Mouse (Mus musculus) midbrain, embryonic 15.5 days (tissue): ENCODE data around the gene Nacc2. TPM values are rescaled to one million over a fixed set of nuclear protein-coding genes. Genes with fewer than 3 reads are reported as not detected.
A peak's percentile ranks its signal among the peaks of the same experiment; 100 is the strongest.

Experiments used
- ATAC-seq: fragments of 200-750 bp; cut with Nextera tagmentation; replicated peaks from 2 replicates; pipeline ENCODE4 v1.8.0; 2017; ENCODE audit warnings: moderate TSS enrichment
- H3K27ac ChIP-seq: fragments of 300-500 bp; sonication (generic); 2 replicates; pipeline ENCODE4 v1.5.1; 2015; ENCODE audit warnings: mild to moderate bottlenecking, inconsistent platforms
- H3K27me3 ChIP-seq: fragments of 300-500 bp; sonication (generic); replicated peaks from 2 replicates; pipeline ENCODE4 v1.6.1; 2015; ENCODE audit warnings: inconsistent platforms
- H3K36me3 ChIP-seq: fragments of 300-500 bp; sonication (generic); replicated peaks from 2 replicates; pipeline ENCODE4 v1.6.1; 2015; ENCODE audit warnings: inconsistent platforms
- H3K4me1 ChIP-seq: fragments of 300-500 bp; sonication (generic); 2 replicates; pipeline ENCODE4 v1.6.1; 2015; ENCODE audit warnings: inconsistent platforms
- H3K4me2 ChIP-seq: fragments of 300-500 bp; sonication (generic); 2 replicates; pipeline ENCODE4 v1.6.1; 2015; ENCODE audit warnings: inconsistent platforms, mild to moderate bottlenecking, moderate library complexity
- H3K4me3 ChIP-seq: fragments of 300-500 bp; sonication (generic); 2 replicates; pipeline ENCODE4 v1.5.1; 2015; ENCODE audit warnings: mild to moderate bottlenecking, inconsistent platforms
- H3K9ac ChIP-seq: fragments of 300-500 bp; sonication (generic); 2 replicates; pipeline ENCODE4 v1.6.1; 2015; ENCODE audit warnings: mild to moderate bottlenecking, inconsistent platforms
- H3K9me3 ChIP-seq: fragments of 300-500 bp; sonication (generic); 2 replicates; pipeline ENCODE4 v1.6.1; 2016; ENCODE audit warnings: inconsistent platforms
- WGBS: fragments of 180-500 bp; shearing (Covaris S2); methylation state at CpG from one replicate; pipeline ENCODE4 v1.1.7; 2015; ENCODE audit warnings: mixed read lengths; 5-methylcytosine and 5-hydroxymethylcytosine counted together
- polyA plus RNA-seq: library from polyadenylated mRNA; unstranded; fragments of >200 nt; fragmentation: Nextera tagmentation; extraction: Ambion mirVana; gene quantifications from 2 replicates; pipeline ENCODE4 v1.2.1, GENCODE M21; 2015

Nacc2 gene
- polyA plus RNA-seq, 1 experiment from 2014 or later = 14.3 TPM

- H3K9me3 ChIP-seq = no peaks in the 10 kb centered on the region
These were observed 85.6 kb downstream of the Nacc2 start for GRCm38 (mm10) chr2:26037386-26037785.

GRCm38 (mm10) chr2:26034344-26035050, 88.5 kb downstream of the Nacc2 start:
- no peak overlapping the region for H3K4me2 ChIP-seq
- no peaks in the 10 kb centered on the region for H3K4me1 ChIP-seq
- H3K27me3 ChIP-seq = no peaks in the 10 kb centered on the region
- H3K4me3 ChIP-seq = no peak overlapping the region
- H3K36me3 ChIP-seq = no peaks in the 10 kb centered on the region
- H3K9me3 ChIP-seq = no peaks in the 10 kb centered on the region
- no peak for ATAC-seq
- no peak overlapping the region for H3K27ac ChIP-seq
- WGBS = 84% methylated on average over 15 of the region's 15 CpGs
- no peak overlapping the region for H3K9ac ChIP-seq

More at GRCm38 (mm10) chr2:26037386-26037785, 85.6 kb downstream of the Nacc2 start:
- Histone ChIP-seq H3K9ac (no peak overlapping the region), H3K4me2 (no peak overlapping the region), H3K27me3 (no peaks in the 10 kb centered on the region), H3K4me3 (no peak overlapping the region), H3K27ac (no peak overlapping the region), H3K36me3 (no peaks in the 10 kb centered on the region), H3K4me1 (0 out of 2 replicates have a peak, but pooled peaks cover 3% of the 10 kb centered on the region)
- no peak for ATAC-seq
- 70% methylated on average over 6 of the region's 6 CpGs for WGBS

- Histone ChIP-seq H3K9ac (no peak overlapping the region), H3K4me1 (0 out of 2 replicates have a peak, but pooled peaks cover 2% of the 10 kb centered on the region), H3K27ac (no peak overlapping the region), H3K9me3 (no peaks in the 10 kb centered on the region), H3K4me2 (no peak overlapping the region), H3K27me3 (no peaks in the 10 kb centered on the region; the same call in 1 of the 2 replicates), H3K36me3 (no peaks in the 10 kb centered on the region), H3K4me3 (no peak overlapping the region)
- no peak for ATAC-seq
- 56% methylated on average over 3 of the region's 3 CpGs for WGBS
These were observed 92.7 kb downstream of the Nacc2 start for GRCm38 (mm10) chr2:26030288-26030687.

- no peak for ATAC-seq
- H3K9ac ChIP-seq = no peak overlapping the region
- H3K4me3 ChIP-seq = no peak overlapping the region
- no peaks in the 10 kb centered on the region for H3K36me3 ChIP-seq
- H3K4me2 ChIP-seq = no peak overlapping the region
- 31% methylated on average over 4 of the region's 4 CpGs for WGBS
- H3K27ac ChIP-seq = no peak overlapping the region
- H3K9me3 ChIP-seq = no peaks in the 10 kb centered on the region
- peaks cover 21% of the 10 kb centered on the region for H3K4me1 ChIP-seq
- H3K27me3 ChIP-seq = no peaks in the 10 kb centered on the region; the same call in 1 of the 2 replicates
These were observed 98.6 kb downstream of the Nacc2 start for GRCm38 (mm10) chr2:26024138-26025075.

- no peak overlapping the region for H3K4me2 ChIP-seq
- 74% methylated on average over 1 of the region's 1 CpGs for WGBS
- no peak overlapping the region for H3K9ac ChIP-seq
- H3K4me3 ChIP-seq = no peak overlapping the region
- no peaks in the 10 kb centered on the region for H3K27me3 ChIP-seq
- no peak overlapping the region for H3K27ac ChIP-seq
- H3K36me3 ChIP-seq = no peaks in the 10 kb centered on the region
- ATAC-seq = no peak
- H3K9me3 ChIP-seq = no peaks in the 10 kb centered on the region
- H3K4me1 ChIP-seq = peaks cover 32% of the 10 kb centered on the region
These were observed 100.4 kb downstream of the Nacc2 start for GRCm38 (mm10) chr2:26022626-26023025.

GRCm38 (mm10) chr2:26022258-26022565, 100.8 kb downstream of the Nacc2 start:
- WGBS = 81% methylated on average over 8 of the region's 8 CpGs
- 0 out of 2 replicates have a peak overlapping the region, but pooled peaks have one; percentile 62 for H3K27ac ChIP-seq

GRCm38 (mm10) chr2:26021561-26022257, 101.3 kb downstream of the Nacc2 start, which contains the start of gene Ubac1:
Ubac1 (minus strand) TSS chr2:26021747.
- peak within 1 kb of the TSS; percentile 81 for H3K4me3 ChIP-seq
- peak; percentile 94 for ATAC-seq
- H3K36me3 ChIP-seq = no peaks in the 10 kb centered on the region
- H3K27ac ChIP-seq = peak within 1 kb of the TSS; percentile 84
- H3K9me3 ChIP-seq = no peaks in the 10 kb centered on the region
- H3K9ac ChIP-seq = peak within 1 kb of the TSS; percentile 80
- 6% methylated on average over 50 of the region's 50 CpGs for WGBS
- no peaks in the 10 kb centered on the region for H3K27me3 ChIP-seq
- H3K4me2 ChIP-seq = peak within 1 kb of the TSS; percentile 92
- H3K4me1 ChIP-seq = peaks cover 33% of the 10 kb centered on the region

More at GRCm38 (mm10) chr2:26022258-26022565, 100.8 kb downstream of the Nacc2 start:
- H3K4me3 ChIP-seq = peak overlapping the region; percentile 20; the same call in 1 of the 2 replicates
- H3K9me3 ChIP-seq = no peaks in the 10 kb centered on the region
- H3K4me1 ChIP-seq = peaks cover 33% of the 10 kb centered on the region
- ATAC-seq = no peak
- H3K4me2 ChIP-seq = peak overlapping the region; percentile 47
- no peaks in the 10 kb centered on the region for H3K36me3 ChIP-seq
- H3K9ac ChIP-seq = no peak overlapping the region
- no peaks in the 10 kb centered on the region for H3K27me3 ChIP-seq

- peak; percentile 30 for ATAC-seq
- peak overlapping the region; percentile 80 for H3K9ac ChIP-seq
- no peaks in the 10 kb centered on the region for H3K9me3 ChIP-seq
- H3K4me3 ChIP-seq = peak overlapping the region; percentile 81
- H3K36me3 ChIP-seq = peaks cover 2% of the 10 kb centered on the region; the same call in 1 of the 2 replicates
- peak overlapping the region; percentile 84 for H3K27ac ChIP-seq
- 2% methylated on average over 37 of the region's 38 CpGs for WGBS
- H3K4me1 ChIP-seq = peaks cover 33% of the 10 kb centered on the region
- no peaks in the 10 kb centered on the region for H3K27me3 ChIP-seq
- peak overlapping the region; percentile 92 for H3K4me2 ChIP-seq
These were observed 102.1 kb downstream of the Nacc2 start for GRCm38 (mm10) chr2:26020714-26021560.

- no peak for ATAC-seq
- peaks cover 6% of the 10 kb centered on the region; the same call in 1 of the 2 replicates for H3K36me3 ChIP-seq
- WGBS = 82% methylated on average over 3 of the region's 3 CpGs
- no peaks in the 10 kb centered on the region for H3K9me3 ChIP-seq
- H3K27ac ChIP-seq = no peak overlapping the region
- H3K4me1 ChIP-seq = peaks cover 30% of the 10 kb centered on the region
- H3K4me3 ChIP-seq = 0 out of 2 replicates have a peak overlapping the region, but pooled peaks have one; percentile 81
- H3K4me2 ChIP-seq = peak overlapping the region; percentile 92; the same call in 1 of the 2 replicates
- no peak overlapping the region for H3K9ac ChIP-seq
- no peaks in the 10 kb centered on the region for H3K27me3 ChIP-seq
These were observed 103.1 kb downstream of the Nacc2 start for GRCm38 (mm10) chr2:26019923-26020322.

- no peak overlapping the region for H3K4me2 ChIP-seq
- peaks cover 30% of the 10 kb centered on the region for H3K4me1 ChIP-seq
- 81% methylated on average over 4 of the region's 4 CpGs for WGBS
- H3K9me3 ChIP-seq = no peaks in the 10 kb centered on the region
- no peak overlapping the region for H3K9ac ChIP-seq
- H3K36me3 ChIP-seq = peaks cover 21% of the 10 kb centered on the region; the same call in 1 of the 2 replicates
- ATAC-seq = no peak
- H3K27me3 ChIP-seq = no peaks in the 10 kb centered on the region
- H3K27ac ChIP-seq = no peak overlapping the region
- no peak overlapping the region for H3K4me3 ChIP-seq
These were observed 105.7 kb downstream of the Nacc2 start for GRCm38 (mm10) chr2:26017326-26017725.

- no peak overlapping the region for H3K27ac ChIP-seq
- H3K27me3 ChIP-seq = no peaks in the 10 kb centered on the region
- no peak overlapping the region for H3K4me3 ChIP-seq
- no peak for ATAC-seq
- H3K9ac ChIP-seq = no peak overlapping the region
- no peaks in the 10 kb centered on the region for H3K9me3 ChIP-seq
- 92% methylated on average over 3 of the region's 3 CpGs for WGBS
- peaks cover 7% of the 10 kb centered on the region; the same call in 1 of the 2 replicates for H3K4me1 ChIP-seq
- H3K36me3 ChIP-seq = peaks cover 47% of the 10 kb centered on the region
- no peak overlapping the region for H3K4me2 ChIP-seq
These were observed 109.3 kb downstream of the Nacc2 start for GRCm38 (mm10) chr2:26013674-26014073.
